Mouse (Mus musculus) kidney, adult 9 months (tissue): Measurements from ENCODE around the gene Bicc1.
A peak's percentile ranks its signal among the peaks of the same experiment; 100 is the strongest.

Experiments used
- DNase-seq: peaks from one replicate; pipeline ENCODE4 v3.0.0; 2022

Bicc1 gene

DNA sequence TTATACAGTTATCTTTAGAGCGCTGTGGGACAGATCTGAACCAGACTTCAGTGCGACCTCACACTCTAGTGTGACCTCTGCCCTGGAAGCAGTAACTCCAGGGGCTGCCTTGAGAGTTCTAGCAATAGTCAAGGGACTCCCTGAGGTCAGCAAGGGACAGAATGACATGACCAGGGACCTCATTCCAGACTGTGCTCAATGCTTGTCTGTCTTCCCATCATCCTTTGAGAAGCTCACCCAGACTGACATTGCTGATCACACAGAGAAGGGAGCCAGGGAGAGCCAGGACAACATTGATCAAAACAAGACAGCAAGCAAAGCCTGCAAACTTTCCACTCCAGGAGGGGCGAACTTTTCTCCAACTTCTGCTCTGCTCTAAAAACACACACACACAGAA is 38.7 kb downstream of the Bicc1 start:
- no peak for DNase-seq

DNA sequence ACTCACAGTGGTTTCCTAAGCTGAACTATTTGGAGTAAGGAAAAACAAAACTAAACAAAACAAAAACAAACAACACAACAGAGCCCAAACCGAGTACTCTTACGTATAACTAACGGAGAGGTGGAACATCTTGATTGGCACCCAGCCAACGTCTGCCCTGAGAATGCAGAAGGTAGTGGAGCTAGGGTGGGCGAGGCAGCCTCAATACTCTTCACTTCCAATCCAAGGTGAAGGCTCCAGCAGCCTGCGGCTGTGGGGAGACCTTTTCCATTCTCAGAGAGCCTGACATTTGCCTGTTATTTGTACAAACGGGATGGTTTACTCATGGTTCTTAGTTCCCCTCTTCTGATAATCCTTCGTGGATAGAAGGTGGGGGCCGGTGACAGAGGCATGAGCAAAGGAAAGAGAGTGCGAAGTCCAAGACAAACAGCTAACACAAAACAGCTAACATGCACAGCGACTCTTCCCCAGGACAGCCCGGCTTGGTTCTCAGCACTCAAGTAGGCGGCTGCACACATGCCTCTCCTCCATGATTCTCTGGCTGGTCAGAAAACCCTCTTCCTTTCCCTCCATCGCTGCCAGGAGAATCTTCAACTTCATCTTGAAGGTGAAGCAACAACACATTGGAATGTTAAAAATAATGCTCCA is 39.3 kb downstream of the Bicc1 start:
- no peak for DNase-seq

DNA sequence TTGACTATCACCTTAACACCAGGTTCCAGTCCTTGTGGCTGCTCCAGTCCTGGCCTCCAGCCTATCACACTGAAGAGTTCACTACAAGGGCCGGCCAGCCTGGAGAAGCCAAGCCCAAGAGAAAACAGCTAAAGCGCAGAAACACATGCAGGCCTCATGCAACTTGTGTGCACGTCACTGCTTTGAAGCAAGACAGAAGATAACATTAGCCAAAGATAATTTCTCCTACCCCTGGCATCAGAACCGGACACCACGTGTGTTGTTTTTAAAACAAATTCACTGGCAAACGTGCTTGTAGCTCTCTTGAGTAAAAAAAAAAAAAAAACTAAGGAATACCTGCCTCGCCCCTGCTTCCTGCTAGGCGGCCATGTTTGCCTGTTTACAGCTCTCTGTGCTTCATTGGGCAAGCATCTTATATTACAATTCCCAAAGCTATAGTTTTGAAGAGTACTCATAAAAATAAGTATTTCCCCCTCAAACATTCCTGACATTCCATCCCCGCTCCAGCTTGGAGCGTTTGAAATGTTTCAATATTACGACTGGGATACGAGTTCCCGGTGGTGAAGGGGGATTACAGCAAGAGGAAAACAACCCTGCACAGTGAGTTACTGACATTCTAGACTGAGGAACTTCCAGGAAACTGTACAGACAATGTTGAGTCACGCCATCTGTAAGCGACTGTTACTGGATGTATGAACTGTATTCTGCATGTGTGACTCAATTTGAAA is 40.2 kb downstream of the Bicc1 start:
- no peak for DNase-seq

DNA sequence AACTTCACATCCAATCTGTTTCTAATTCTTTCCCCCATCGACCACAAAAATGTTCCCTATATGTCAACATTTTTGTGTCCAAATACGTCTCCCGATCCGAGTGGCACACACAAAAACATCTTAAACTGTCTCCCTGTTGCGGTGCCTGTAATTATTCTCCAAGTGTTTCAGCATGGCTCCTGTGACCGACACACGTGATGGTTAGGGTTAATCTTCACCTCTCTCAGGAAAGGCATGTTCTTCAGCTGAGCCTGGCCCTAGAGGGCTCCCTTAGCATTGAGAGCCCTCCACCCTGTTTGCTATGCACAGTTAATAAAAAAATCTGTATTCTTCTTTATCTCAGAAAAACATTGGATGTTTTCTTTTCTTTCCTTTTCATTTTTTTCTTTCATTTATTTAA is 41.7 kb downstream of the Bicc1 start:
- peak; percentile 80 for DNase-seq

DNA sequence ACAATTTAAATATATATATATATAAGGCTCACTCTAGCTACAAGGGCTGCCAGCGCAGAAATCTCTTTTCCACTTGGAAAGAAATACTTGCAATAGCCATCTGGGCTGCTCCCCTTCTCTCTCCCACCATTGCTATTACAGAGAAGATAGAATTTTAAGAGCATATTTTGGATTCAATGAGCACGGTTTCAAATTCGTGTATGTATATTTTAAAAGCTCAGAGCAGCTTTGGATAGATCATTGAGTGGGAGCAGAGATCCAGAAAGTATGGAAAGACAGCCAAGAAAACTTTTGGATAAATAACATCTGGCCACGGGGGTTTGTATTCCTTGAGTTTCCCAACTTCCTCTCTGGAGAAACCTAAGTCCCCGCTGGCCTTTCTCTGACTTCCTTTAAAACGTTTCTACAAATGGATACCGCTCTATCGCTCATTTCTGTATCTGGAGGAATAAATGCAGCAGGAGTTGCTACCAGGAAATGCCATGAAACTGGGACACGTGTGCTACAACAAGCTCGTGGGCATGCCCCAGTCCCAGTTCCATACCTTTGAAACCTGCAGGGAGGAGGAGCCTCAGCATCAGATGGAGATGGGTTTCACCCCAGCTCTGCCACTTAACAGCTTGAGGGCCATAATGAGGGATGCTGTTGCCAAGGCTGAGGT is 45.1 kb downstream of the Bicc1 start:
- no peak for DNase-seq

DNA sequence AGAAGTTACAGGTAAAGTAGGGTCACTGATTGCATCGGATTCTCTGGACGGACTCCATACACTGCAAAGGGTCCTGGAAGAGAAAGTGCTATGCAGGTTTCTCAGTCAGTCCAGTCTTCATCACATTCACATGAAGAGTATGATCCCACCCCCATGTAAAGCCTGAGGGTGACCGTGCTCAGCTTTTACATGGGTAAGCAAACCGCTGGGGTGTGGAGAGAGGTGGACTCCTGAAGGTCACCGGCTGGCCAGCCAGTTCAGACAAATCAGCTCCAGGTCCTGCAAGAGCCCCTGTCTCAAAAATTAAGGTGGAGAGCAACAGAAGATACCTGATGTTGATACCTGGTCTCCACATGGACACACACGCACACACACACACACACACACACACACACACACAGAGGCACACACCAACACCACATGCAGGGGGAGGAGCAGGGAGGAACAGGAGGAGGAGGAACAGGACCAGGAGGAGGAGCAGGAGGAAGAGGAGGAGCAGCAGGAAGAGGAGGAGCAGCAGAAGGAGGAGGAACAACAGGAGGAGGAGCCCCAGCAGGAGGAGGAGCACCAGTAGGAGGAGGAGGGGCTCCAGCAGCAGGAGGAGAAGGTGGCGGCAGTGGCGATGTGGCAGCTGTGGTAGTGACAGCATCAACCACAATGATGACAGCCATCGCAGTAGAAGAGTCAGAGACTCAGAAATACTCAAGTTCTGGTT is 52.9 kb downstream of the Bicc1 start:
- DNase-seq, result no peak

DNA sequence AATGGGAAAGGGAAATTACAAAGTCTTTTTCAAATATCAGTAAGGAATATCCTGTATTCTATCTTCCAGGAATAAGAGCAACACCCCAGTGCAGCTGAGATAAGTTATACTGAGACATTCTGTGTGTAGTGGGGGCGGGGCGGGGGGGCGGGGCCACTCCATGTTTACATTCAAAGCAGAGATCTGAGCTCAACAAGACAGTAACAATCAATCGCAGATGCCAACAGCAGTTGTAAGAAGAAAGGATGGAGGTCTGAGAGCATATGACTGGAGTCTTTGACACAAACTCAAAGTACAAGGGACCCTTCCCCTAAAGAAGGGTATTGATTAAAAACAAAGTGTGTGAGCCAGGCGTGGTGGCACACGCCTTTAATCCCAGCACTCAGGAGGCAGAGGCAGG is 54.7 kb downstream of the Bicc1 start:
- no peak for DNase-seq

DNA sequence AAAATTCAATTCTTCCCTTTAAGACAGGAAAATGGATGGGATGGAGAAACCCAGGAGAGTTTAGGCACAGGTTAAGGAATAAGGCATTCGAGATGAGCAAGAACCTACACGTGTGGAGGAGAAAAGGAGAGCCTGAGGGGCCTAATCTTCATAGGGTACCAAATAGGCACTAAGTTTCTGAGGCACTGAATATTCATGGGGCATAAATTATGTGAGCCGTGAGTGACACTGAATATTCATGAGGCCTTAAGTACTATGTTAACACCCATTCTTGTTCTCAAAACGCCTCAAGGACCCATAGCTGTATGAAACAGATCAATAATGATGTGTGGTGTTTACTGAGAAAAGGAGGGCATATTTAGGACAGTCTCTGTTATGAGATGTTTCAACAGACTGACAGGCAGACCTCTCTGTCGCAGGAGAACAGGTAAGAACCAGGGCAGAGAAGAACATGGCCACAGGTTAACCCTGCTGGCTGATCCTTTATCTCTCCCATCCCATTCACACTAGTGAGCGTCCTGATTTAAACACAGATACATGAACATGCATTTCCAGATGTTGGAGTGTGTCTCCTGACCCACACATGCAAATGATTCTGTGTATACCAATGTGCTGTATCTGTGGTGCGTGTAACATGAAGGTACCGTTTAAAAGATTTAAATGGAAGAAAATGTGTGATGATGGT is 58.5 kb downstream of the Bicc1 start:
- no peak for DNase-seq

DNA sequence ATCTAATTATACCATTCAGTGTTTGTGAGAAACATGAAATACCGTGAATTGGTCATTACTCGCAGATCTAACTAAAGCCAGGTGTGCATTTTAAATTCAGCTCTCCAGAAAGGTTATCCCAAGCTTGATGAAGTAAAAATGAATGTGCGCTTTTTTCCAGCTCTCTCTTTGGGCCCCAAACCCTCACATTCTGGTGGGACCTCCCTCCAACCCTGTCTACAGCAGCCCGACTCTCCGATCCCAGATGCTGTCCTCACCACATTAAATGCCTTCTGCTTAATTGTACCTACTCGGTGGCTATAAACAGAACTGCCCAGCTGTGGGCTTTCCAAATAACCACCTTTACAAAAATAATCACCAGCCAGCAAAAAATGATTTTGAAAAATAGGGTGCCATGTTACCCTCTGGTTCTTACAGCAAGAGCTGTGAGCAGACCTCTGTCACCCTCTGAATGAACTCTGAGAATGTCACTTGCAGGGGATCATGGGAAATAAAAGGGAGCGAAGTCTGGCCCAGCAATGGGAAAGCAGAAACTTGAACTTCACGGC is 64.7 kb downstream of the Bicc1 start:
- DNase-seq, result no peak

DNA sequence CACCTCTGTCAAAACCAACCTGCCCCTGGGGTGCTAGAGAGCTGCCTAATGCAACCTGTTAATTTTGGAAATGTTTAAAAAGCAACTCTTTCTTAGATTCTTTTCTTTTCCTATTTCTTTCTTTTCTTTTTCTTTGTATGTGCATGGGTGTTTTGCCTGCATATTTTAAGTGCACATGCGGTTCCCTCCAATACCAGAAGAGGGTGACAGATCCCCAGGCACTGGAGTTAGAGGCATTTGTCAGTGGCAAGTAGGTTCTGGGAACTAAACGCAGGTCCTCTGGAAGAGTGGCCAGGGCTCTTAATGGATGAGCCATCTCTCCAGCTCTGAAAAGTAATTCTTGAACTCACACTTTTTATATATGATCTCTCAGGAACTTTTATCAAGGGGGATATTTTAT is 66.2 kb downstream of the Bicc1 start:
- no peak for DNase-seq

DNA sequence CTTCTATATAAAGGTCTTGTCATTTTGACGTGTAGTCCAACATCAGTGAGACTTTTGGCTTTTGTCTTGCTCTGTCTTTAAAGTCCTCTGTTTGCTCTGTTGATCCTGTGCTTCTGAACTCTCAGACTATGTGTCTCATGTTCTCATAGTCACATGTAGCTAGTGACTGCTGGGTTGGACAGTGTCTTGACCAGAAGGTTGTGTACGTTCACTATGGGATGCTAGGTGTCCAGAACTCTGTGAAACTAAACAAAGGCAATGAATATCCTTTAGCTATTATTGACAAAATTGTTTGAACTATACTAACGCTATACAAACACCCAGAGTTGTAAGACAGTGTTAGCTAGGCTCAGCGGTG is 72.2 kb downstream of the Bicc1 start:
- no peak for DNase-seq

DNA sequence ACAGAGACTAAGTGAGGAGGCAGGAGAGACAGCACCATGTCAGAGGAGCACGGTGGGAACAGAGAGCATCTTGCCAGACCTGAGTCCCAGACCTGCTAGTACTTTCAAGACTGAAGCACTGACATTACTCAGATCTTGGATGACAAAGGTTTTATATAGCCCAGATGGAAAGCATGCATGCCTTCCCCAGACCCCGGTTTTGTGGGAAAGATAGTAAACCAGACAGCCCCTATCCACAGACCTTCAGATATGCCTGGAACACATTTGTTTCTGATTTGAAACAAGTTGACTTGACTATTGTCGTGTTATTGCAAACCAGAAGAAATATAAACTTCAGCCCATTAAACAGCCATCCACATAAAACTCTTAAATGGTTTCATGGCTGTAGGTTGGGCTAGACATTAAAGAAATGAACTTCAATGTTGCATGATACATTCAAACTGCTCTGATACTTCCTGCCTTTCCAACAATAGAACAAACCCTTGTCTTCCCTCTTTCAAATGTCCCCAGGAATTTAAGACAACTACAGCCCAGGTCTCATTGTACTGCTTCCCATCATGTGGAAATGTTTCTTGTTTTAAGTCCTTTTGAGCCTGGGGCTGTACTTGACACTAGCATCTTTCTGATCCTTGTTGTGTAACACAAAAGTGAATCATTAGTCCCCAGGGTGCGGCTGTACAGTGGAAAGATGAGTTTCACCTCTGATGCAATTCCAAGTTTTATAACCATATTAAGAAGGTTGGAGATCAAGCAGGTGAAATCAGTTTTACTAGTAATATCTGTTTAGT is 72.7 kb downstream of the Bicc1 start:
- DNase-seq, result peak; percentile 32

DNA sequence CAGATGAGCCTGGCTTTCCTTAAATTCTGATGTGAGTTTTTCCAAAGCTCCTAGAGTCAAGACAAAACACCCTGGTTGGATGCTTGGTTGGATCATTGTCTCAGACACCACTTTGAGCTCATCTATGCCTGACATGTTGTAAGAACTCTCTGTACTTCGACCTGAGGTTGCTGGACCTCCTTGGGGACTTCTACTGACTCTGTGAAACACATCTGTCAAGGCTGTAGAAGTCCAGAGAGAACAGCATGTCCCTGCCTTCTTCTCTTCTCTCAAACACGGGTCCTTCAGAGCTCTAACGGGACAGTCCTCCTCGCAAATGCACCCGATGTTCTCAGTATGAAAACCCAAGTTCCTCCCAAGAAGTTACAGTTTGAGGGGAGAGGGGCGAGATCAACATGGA is 76.5 kb downstream of the Bicc1 start:
- DNase-seq, result no peak

DNA sequence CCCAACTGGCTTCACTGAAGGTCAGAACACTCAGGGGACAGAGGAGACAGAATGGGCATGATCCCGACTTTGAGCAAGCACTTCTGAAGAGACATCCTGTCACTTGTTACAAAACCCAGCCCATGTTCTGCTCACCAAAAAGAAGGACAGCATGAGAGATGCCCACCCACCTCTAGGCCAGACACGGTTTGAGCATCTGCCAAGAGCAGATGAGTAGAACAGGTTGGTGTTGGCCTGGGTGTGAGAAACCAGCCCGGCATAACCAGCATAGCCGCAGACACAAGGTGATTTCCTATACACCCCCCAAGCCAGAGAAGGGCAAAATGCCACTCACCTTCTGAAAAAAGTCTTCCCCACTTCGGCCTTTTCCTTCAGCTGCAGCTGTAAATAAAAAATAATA is 80.6 kb downstream of the Bicc1 start:
- no peak for DNase-seq

DNA sequence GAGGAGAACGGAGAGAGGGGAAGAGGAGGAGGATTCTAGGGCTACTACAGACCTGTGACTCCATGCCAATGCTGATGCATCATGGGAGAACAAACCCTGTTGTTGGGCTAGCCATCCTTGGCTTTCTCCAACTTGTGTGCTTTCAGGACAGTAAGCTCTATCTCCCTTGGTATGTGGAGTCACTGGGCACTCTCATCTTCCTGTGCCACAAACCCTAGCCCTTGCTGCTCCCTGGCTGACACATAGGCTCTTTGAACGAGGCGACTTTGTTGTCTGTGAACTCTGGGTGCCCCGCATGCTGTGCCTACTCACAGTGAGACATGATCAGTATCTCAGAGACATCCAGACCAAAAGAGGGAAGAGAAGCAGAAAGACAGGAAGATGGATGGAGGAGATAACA is 94.5 kb downstream of the Bicc1 start:
- no peak for DNase-seq

DNA sequence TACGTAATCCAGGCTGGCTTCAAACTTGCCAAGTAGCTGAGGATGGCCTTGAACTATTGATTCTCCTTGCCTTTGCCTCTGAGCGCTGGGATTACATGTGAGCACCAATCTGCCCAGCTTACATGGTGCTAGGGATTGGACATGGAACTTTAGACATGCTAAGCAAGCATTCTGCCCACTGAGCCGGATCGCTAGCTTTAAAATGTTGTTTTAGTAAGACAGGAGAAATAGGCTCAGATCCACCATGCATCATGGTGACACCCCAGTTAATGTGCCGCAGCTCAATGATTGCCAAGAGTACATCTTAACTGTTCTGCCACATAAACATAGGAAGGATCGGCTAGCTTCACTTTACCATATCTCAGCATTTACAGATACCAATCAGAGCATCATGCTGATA is 94.9 kb downstream of the Bicc1 start:
- DNase-seq, result no peak

DNA sequence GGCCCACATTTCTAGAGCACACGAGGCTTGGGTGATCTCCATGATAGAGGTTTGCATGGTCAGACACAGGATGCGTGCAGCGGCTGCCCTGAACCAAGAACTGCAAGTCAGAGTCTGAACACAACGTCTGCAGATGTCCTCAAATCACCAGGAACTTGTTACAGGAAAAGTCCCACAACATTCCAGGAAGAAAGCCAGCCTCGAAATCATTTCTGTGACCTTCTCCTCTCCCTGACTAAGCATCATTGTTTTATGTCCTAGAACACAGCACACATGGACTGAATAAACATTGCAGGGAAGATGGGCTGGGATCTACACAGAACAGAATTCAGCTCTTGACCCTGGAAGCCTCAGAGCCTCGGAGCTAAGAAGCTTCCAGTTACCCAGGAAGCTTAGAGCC is 97.3 kb downstream of the Bicc1 start:
- DNase-seq, result peak; percentile 65

DNA sequence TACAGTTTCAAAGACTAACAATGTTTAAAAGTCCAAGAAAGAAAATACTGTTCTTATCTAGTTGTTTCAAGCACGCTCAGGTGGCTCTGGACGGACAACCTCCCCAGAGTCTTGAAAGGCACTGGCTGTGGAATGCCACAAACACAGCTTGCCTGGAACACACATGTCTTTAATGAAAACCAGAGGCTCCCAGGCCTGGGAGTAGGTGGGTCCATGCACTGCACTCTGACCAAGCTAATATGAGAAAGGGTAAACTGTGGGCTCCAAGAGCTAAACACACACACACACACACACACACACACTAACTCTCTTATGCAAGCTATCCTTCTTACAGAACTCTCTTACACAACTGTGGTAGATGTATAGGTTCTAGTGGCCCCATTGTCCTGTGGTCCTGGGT is 99.2 kb downstream of the Bicc1 start:
- DNase-seq, result no peak

DNA sequence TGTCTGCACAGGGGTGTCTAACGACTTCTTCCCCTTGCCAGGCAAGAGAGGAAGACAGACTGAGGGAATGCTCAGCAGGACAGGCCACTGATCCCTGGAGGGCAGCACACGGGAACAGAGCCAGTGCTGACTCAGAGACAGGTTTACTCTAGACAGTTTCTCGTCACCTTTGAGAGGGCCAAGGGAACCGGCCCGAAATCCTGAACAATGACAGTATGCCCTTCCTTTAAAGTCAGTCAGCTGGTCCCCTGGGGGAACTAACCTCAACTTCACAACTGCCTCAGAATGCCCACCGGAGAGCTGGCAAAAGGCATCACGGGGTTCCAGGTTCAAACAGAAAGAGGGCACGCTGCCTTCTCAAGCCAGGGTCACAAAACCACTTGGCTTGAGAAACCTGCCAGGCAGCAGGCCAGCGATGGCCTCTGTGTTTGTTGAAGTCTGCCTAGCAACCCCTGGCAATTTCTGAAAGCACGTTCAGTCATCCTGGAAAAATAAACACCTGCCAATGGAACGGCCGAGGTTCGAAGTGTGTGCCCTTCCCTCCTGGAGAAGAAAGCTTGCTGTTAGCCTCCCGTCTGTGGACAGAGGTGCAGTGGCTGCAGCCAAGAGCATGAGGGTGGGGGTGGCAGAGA is 100.8 kb downstream of the Bicc1 start:
- peak; percentile 93 for DNase-seq

DNA sequence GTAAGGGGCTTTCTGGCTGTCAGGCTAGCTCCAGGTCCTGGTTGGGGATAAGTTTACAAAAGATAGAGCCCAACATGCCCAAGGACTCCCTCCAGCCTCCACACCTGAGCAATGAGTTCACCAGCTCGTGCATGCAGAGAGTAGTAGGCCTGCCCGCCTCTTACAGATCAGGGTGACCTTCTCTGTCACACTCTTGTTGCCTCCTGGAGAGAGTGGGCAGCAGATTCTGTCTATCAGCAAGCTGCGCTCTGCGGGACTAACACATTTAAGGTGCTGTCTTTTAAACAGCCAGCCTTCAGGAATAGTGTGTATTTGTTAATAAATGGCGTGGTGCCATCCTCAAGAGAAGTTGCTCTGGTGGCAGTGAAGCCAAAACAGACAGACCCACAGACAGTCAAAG is 101.4 kb downstream of the Bicc1 start:
- DNase-seq, result peak; percentile 37

DNA sequence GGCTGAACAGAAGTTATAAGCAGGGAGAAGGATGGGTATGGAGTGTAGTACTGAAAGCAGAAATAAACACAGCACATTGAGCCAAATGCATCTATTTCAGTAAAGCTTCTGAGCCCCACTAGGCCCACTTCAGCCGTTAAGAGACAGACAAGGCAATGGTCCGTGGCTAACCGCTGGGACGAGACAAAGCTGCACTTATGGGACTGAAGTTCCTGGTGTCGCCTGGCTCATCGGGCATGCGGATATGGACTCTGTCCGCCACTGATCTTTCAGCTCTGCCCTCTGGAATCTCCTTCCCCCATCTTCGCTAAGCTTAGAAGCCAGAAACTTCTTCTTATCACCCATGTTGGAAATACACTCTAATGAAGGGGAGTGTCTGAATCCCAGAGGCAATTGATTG is 106.8 kb downstream of the Bicc1 start:
- peak; percentile 27 for DNase-seq

DNA sequence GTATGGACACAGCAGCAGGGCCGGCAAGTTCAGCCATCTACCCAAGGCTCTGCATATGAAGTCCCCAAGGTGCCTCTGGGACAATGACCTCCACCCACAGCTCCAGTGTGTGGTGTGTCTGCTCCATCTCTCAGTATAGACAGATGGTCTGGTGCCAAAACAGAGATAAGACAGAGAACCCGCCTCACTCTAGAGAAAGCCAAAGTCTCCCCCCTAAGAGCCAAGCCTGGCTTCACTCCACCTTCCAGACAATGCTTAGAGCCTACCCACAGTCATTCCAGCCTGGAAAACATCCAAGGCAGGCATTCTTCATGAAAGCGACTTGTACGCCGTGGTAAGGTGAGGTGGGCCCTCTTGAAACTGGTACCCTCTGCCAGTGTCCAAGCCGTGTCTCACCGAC is 107.3 kb downstream of the Bicc1 start:
- no peak for DNase-seq
